Mouse (Mus musculus) bone marrow macrophage, adult 2 months (primary cell): ENCODE measurements at regions not wholly inside any gene's neighbourhood (a gene's known extent, or its start where the extent isn't known, plus 50 kb on each side); places are given as distances from the start of the nearest gene placed in this dataset.

Experiments
- CTCF ChIP-seq: IDR thresholded peaks from 2 replicates; pipeline ENCODE4 v1.5.1; 2012; ENCODE audit warnings: low read depth, mild to moderate bottlenecking, low read length, moderate library complexity
- POLR2A ChIP-seq: IDR thresholded peaks from 2 replicates; pipeline ENCODE4 v1.6.1; 2012; ENCODE audit warnings: mild to moderate bottlenecking, low read depth, low read length, borderline replicate concordance

GRCm38 (mm10) chr2:148217136-148217535, 170.4 kb upstream of the Foxa2 start:
- TF ChIP-seq CTCF (no peak), POLR2A (no peak)
